Mouse (Mus musculus): ENCODE data around the gene Dusp11. TPM values are rescaled to one million over a fixed set of nuclear protein-coding genes. Genes with fewer than 3 reads are reported as not detected.
"Not testable (repeated sequence)": the region's sequence is repeated elsewhere in the genome, so short reads cannot be mapped to it uniquely, and the experiment has no call there.

The Dusp11 gene
- total RNA-seq, 2 experiments from 2014 or later, result 63.3 to 64.3 TPM

DNA sequence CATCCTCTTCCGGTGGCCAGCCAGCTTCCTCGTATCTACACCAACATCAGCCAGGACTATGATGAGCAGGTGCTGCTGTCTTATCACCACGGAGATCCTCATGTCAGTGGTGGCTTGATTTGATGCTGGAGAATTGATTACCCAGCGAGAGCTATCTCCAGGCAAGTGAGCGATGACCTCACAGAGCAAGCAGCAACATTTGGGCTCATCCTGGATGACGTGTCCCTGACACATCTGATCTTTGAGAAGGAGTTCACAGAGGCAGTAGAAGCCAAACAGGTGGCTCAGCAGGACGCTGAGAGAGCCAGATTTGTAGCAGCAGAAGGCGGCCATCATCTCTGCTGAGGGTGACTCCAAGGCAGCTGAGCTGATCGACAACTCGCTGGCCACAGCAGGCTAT lies 22.8 kb downstream of the Dusp11 start:
- intact Hi-C loops (cut with DNase I), result loop anchor here (10.0 kb wide), 1 partner anchor 484 kb away; the partner anchor contains the start of genes Cct7 and Pradc1
- no peak for DNase-seq

DNA sequence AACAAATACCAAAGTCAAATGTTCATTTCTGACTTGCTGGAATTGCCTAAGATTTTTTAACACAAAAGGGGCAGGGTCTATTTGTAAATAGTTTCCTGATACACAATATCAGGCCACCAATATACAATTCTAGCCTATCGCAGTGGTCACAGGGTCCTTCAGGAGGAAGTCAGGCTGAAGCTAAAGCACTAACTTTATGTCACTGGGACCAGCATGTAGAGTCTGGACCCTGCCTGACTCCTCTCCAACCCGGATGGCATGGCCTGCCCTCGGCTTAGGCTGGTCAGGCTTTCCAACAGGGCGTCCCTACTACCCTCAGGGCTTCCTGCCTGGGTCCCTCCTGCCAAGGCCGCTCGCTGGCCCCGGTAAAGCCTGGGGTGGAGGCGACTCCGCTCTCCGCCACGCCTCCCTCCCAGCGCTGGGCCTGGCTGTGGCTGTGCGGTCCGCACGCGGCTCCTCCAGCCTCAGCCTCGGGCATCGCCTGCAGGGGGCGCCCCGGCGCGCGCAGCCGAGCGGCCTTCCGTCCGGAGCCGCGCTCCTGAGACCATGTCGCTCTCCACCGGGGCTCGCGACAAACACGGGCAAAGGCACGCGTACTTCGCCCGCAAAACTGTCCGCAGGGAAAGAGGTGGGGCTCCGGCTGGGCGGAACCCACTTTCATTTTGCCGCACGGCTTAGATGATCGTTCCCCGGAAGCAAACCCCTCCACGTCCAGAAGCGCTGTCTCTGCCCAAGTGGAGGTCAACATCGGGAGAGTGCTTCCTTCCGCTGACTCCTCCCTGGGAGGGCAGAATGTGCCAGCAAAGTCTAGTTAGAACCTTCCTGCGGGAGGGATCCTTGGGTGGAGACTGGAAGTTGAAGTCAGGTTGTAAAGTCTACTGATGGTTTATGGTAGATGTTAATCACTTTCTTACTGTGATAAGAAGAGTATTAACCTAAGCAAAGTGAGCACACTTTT lies 24.7 kb downstream of the Dusp11 start:
- DNase-seq, result peak; percentile 87
- intact Hi-C loops (cut with DNase I), result loop anchor here (2.0 to 10.0 kb wide), 2 partner anchors 24 to 482 kb away; partner anchors contain the start of genes Cct7, Dusp11 and Pradc1

DNA sequence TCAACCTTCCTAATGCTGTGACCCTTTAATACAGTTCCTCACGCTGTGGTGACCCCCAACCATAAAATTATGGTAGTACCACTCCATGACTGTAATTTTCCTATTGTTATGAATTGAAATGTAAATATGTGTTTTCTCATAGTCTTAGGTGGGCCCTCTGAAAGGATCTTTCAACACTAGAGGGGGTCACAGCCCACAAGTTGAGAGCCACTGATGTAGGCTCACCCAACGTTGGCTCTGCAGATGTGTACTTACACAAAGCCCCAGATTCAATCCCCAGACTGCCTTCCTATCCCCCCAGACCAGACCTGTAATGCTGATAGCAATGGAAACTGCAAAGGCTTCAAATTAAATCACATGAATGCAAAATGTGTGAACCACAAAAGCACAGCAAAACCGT lies 25.8 kb downstream of the Dusp11 start:
- no peak for DNase-seq
- intact Hi-C loops (cut with DNase I), result loop anchor here (2.0 to 10.0 kb wide), 3 partner anchors 25 to 481 kb away; partner anchors contain the start of genes Cct7, Dusp11 and Pradc1

DNA sequence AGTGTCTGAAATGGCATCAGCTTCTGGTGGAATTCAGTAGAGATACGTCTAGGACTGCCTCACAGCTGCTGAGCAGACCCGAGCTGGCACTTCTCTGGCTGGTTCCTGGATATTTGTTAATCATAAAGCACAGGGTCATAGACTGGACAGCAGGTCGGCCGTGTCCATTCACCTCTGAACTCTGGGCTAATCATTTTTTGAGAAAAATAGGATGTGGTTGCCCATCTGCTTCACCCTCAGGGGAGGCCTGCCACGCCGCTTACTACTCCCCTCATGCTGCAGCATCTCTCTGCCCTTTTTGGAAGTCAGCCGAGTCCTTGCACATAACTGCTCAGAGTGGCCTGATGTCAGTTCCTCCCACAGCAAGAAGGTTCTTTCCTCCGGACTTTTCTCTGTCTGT lies 27.4 kb downstream of the Dusp11 start:
- intact Hi-C loops (cut with DNase I), result loop anchor here (2.0 to 10.0 kb wide), 2 partner anchors 77 to 479 kb away; partner anchors contain the start of genes Cct7 and Pradc1

DNA sequence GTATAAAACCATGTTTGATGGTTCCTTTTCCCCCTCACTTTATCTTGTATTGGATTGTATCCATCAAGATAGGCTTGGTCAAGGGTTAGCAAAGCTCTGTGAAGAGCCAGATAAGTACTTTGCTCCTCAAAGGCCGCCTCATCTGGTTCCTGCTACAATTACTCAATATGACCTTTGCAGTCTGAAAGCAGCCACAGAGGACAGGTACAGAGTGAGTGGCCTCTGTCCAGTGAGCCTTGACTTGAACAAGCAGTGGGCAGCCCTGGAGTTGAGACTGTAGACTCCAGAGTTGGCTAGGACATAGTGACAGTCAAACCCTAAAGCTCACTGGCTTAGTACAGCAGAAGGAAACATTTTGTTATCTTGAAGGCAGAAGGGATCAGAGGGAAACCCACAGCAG lies 32.2 kb downstream of the Dusp11 start:
- no peak for DNase-seq
- intact Hi-C loops (cut with DNase I), result no loop called here

More for the DNA sequence above, 27.4 kb downstream of the Dusp11 start:
- DNase-seq, result no peak

DNA sequence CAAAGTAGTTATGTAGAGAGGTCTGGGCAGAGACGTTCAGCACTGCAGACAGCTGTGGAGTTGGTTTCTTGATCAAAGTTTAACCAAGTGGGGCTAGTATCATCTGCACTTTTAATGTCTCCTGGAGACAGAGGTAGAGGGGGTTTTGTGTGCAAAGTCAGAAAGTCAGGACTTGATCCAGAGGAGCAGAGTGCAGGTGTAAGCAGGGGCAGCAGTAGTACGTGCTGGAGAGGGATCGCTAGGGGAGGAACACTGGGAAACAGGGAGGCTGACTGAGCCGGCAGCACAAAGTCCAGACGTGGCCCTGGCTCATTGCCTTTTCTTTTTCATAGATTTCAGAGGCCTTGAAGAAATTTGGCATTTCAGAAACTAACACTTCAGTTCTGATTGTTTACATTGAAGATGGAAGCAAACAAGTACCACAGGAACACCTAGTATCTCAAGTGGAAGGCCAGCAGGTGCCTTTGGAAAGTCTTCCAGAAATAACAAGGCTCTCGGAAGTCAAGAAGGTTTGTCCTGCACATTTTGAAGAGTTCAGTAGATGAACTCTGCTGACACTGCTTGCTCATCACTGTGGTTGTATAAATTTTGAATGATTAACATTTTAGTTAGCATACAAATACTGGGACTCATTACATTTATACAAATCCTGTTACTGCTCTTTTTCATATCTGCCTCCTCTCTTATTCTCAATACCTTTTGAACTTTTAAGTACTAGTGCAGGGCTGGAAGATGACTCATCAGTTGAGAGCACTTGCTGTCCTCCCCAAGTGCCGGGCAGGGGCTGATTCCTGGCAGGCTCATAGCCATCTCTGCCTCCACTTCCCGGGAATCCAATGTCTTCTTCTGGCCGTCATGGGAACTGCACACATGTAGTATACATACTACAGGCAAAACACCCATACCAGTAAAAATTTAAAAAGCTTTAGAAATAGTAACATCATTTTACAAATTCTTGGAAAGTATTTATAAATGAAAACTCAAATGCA lies 33.7 kb downstream of the Dusp11 start:
- intact Hi-C loops (cut with DNase I), result no loop called here

DNA sequence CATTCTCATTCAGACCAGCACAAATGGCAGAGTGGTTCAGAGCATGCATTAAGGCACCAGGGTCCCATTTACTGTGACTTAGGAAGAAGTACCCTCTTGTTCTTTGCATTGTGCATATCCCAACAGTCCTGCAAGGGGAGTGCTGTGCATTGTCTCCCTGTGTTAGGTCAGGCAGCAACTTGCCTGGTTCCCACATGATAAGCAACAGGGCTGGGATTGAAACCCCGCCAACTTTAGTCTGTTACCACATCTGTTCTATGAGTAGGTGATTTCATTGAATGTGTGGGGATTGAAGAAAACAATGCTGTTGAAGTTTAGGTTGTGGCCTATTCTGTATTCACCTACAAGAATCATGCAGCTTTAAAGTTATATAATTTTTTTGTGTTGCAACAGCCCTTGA lies 34.8 kb downstream of the Dusp11 start:
- DNase-seq, result no peak
- intact Hi-C loops (cut with DNase I), result no loop called here

More for the DNA sequence above, 33.7 kb downstream of the Dusp11 start:
- DNase-seq, result no peak

DNA sequence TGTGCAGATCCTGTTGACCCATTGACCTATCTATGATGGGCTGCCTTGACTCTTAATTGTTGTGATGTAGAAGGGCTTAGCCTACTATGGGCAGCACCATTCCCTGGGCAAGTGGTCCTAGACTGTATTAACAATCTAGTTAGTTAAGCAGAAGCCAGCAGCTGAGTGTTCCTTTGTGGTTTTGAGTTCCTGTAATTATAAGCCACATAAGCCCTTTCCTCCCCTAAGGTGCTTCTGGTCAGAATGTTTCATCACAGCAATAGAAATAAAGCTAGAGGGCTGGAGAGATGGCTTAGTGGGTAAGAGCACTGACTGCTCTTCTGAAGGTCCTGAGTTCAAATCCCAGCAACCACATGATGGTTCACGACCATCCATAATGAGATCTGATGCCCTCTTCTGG lies 37.8 kb downstream of the Dusp11 start:
- intact Hi-C loops (cut with DNase I), result no loop called here
- no peak for DNase-seq

DNA sequence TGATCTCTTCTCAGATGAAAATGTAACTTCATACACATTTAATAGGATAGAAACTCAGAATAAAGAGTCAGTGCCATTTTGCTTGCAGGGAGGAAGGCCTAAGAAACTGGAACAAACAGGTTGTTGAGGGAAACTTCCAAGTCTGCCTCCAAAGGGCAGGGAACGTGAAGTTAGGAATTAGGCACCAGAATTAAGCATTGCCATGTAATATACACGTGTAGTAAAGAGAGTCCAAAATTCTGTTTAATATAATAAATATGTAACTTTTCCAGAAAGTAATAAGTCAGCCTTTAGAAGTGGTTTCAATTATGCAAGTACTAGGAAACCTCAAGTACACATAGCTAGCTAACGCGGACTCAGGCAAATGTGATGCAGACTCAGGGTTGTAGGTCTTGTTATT lies 42.1 kb downstream of the Dusp11 start:
- DNase-seq, result no peak
- intact Hi-C loops (cut with DNase I), result no loop called here

DNA sequence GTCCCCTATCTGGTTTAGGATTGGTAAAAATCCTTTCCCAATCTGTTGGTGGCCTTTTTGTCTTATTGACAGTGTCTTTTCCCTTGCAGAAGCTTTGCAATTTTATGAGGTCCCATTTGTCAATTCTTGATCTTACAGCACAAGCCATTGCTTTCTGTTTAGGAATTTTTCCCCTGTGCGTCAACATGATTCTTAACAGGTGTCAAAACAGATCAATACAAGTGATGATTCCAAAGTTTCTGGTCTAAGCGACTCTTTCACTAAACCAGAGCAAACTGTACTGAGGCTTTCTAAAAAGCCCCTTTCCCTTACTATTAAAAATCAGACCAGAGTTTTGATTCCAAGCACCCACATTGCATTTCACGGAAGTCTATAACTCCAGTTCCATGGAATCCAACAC lies 43.1 kb downstream of the Dusp11 start:
- DNase-seq; intact Hi-C loops (cut with DNase I): not testable (repeated sequence)

DNA sequence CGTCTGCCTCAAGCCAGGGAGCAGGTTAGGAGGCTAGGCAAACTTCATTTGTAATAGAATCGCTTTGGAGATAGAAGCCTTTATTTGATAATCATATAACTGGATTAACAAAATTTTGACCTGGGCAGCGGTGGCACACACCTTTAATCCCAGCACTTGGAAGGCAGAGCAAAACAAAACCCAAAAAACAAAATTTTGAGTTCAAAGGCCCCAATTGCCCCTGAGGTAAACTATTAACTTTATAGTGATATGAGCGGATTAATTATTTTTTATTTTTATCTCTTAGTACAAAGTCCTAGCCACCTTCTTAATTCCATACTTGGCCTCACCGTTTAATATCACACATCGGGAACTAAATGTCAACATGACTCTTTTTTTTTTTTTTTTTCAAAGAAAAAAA lies 44.9 kb downstream of the Dusp11 start:
- intact Hi-C loops (cut with DNase I), result no loop called here
- DNase-seq, result no peak

DNA sequence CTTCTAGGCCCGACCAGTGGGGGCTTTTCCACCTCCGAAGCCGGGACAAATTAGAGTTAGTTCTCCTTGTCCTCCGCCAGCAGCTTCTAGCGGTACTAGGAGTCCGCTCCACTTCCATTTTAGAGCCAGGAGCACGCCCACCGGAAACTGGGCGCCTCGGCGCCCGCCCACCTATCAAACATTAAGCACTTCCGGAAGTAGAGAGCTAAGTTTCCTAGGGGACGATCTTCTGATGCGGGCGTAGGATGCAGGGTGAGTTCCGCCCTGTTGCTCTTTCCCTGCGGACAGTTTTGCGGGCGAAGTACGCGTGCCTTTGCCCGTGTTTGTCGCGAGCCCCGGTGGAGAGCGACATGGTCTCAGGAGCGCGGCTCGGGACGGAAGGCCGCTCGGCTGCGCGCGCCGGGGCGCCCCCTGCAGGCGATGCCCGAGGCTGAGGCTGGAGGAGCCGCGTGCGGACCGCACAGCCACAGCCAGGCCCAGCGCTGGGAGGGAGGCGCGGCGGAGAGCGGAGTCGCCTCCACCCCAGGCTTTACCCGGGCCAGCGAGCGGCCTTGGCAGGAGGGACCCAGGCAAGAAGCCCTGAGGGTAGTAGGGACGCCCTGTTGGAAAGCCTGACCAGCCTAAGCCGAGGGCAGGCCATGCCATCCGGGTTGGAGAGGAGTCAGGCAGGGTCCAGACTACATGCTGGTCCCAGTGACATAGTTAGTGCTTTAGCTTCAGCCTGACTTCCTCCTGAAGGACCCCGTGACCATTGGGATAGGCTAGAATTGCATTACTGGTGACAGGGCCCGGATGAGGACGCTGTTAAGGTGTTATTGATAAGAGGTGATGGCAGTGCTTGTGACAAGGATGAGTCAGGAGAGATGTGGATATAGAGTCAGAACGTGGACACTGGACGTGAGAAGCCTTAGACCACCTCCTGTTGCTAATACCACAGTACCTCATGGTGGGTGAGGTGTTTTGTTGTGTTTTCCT lies 45.6 kb downstream of the Dusp11 start, which contains the start of gene Nat8f1:
Gene Nat8f1 (minus strand): TSS at position 149 of the 975 bp plus-strand sequence.
- DNase-seq, result peak; percentile 84 to 88
- intact Hi-C loops (cut with DNase I), result not testable (repeated sequence)

DNA sequence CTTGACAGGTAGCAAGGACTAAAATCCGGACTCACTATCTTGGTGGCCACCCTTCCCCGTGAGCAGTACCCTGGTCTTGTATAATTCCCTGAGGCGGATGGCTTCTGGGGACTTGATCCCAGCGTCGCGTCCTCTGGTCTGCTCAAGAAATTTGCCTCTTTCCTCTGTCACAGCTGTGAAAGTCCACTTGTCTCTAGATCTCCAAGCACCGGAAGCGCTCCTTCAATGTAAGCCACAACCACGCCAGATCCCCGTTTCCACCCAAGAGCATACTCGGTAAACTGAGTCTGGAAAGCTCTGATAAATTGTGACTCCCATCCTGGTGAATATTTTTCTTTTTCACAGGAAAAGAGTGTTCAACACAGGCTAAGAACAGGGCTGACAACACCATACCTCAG lies 46.3 kb downstream of the Dusp11 start:
- intact Hi-C loops (cut with DNase I), result no loop called here

DNA sequence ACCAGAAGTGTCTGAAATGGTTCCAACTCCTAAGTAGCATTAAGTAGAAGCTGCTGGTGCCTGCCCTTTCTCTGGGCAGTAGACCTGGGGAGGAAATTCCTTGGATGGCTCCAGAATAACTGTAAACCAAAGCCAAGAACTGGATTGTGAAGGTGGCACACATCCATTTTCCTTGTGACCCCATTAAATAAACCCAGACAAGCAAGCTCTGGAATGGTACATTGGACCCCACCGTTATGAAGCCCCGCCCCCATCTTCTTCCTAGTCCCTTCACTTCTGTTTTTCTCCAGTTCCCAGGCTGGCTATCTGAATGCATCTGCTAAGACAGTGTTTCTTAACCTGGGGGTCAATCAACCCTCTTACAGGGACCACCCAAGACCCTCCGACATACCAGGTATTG lies 49.9 kb downstream of the Dusp11 start, which contains the start of gene Tprkb:
Gene Tprkb (plus strand): TSS at position 279 of the 400 bp plus-strand sequence.
- DNase-seq, result no peak
- intact Hi-C loops (cut with DNase I), result no loop called here

More for the DNA sequence above, 46.3 kb downstream of the Dusp11 start:
- peak in 1 of 2 experiments; percentile 4 for DNase-seq

DNA sequence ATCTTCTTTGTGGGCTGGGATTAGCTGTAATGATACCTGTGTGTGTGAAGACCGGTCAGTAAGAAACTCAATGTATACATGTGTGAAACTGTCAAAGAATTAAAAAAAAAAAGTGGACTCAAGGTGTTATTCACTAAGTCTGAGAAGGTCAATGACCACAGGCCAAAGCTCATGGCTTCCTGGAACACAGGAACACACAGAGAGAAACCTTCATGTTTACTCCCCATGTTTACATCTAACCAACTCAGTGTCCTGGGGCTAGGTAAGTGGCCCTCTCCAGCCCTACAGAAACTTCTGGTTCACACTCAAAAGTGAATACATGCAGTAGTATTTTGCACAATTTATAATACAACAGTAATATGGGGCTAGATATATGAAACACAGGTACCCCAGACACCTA lies 51.8 kb downstream of the Dusp11 start:
- DNase-seq, result no peak
- intact Hi-C loops (cut with DNase I), result loop anchor here (10.0 kb wide), 1 partner anchor 325 kb away; the partner anchor contains the start of gene Alms1

DNA sequence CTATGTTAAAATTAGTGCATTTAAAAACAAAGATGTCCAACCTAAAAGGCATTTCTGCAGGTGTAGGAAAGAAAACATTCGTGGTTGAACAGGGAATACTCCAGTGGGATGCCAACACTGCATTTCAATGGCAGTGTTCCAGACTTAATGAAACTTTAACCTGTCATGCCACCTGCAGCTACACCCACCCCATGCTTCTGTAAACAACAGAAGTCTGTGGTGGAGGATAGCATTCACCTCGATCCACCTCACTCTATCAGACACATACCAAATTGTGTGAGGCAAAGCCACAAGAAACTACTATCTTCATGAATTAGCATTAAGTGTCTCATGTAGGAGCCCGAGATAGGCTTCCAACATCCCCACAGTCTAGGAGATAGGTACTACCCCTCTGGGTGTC lies 53.1 kb downstream of the Dusp11 start:
- DNase-seq, result no peak
- intact Hi-C loops (cut with DNase I), result loop anchor here (10.0 kb wide), 1 partner anchor 324 kb away; the partner anchor contains the start of gene Alms1

DNA sequence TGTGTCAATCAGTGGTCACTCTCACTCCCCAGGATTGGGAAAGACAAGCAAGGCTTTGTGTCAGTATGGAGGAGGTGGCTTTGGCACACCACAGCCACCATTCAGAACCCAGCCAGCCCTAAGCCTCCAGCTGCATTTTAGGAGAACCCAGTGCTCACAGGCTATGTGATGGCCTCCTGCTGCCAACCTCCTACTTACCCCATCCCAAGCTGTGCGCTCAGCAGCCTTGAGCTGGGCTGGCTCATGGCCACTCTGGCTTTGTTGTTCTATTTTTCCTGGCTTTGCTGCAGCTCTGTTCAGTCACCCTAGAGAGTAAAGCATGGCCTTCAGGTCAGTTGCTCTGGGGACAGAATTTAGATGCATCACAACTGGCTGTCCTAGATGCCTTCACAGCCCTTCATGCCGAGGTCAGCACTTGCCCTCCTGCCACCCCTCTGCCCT lies 54.5 kb downstream of the Dusp11 start:
- intact Hi-C loops (cut with DNase I), result loop anchor here (10.0 kb wide), 1 partner anchor 322 kb away; the partner anchor contains the start of gene Alms1
- DNase-seq, result peak; percentile 13 to 28

DNA sequence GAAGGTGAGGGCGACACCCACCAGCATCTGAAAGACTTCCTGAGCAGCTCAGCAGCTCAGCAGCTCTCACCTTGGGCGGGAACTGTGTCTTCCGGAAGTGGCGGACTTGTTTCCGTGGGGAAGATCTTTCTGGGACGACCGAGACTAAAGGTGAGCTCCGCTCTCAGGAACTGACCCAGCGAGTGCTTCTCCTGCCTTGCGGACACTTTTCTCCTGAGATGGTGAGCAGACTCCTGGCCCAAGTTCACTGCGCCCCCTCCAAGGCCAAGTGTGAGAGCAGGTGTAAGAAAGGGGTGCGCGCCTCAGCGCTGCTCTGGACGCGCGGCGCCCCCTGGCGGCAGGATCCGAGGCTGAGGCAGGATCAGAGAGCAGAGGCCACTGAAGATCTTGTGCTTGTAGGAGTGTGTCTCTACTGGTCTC lies 56.8 kb downstream of the Dusp11 start, which contains the start of gene Nat8f4:
Gene Nat8f4 (minus strand): TSS at position 243 of the 420 bp plus-strand sequence.
- intact Hi-C loops (cut with DNase I), result loop anchor here (10.0 kb wide), 1 partner anchor 320 kb away; the partner anchor contains the start of gene Alms1
- DNase-seq, result peak; percentile 71 to 84
